In genomic region chr10:90432479-90432878, GRCm38 (mm10) we compare ENCODE assay signal across 12 mouse cellular contexts.
A peak's percentile ranks its signal among the peaks of the same experiment; 100 is the strongest.
DNase-seq lines count a peak whose midpoint lies in the region; ATAC-seq and TF ChIP-seq lines count a peak whose summit lies in the region.
"Had no signal": no experiment of that assay in that cellular context is flagged by ENCODE, and none has a peak within 500 bp of the region (broad histone marks: within the 10 kb centered on the region; RNA-seq: fewer than 3 reads in every experiment).

No protein-coding gene starts in this region.

- no peak overlapping the region for H3K9ac ChIP-seq in hindbrain, embryonic 13.5 days
- no peak overlapping the region for H3K9ac ChIP-seq in limb, embryonic 13.5 days

- ATAC-seq in hindbrain, embryonic 13.5 days (ENCODE audit: low FRiP score), result no peak
- ATAC-seq in limb, embryonic 13.5 days (ENCODE audit: low FRiP score, low read depth), result no peak
- ATAC-seq: CD4-positive, CD25-positive, alpha-beta regulatory T cell, adult 4 months had no signal

- peaks cover 6% of the 10 kb centered on the region; the same call in 1 of the 2 replicates for H3K9me3 ChIP-seq in hindbrain, embryonic 13.5 days
- no peaks in the 10 kb centered on the region for H3K9me3 ChIP-seq in hindbrain, embryonic 10.5 days
- no peaks in the 10 kb centered on the region for H3K9me3 ChIP-seq in limb, embryonic 13.5 days

- TF ChIP-seq POLR2A in brain, embryonic 14.5 days (IDR thresholded peaks at IDR 0.05; ENCODE audit: borderline replicate concordance, extremely low read depth, insufficient read depth, insufficient read length, poor library complexity, severe bottlenecking), result no peak

- peaks cover 10% of the 10 kb centered on the region for H3K4me1 ChIP-seq in hindbrain, embryonic 13.5 days (replicated peaks)
- H3K4me1 ChIP-seq in hindbrain, embryonic 10.5 days (replicated peaks), result no peaks in the 10 kb centered on the region
- peaks cover 12% of the 10 kb centered on the region for H3K4me1 ChIP-seq in limb, embryonic 13.5 days
- H3K4me1 ChIP-seq: megakaryocyte, embryonic 14.5 days had no signal

- no peak for TF ChIP-seq CTCF in brain, embryonic 14.5 days (IDR thresholded peaks at IDR 0.05; ENCODE audit: borderline replicate concordance, extremely low read depth, insufficient read depth, insufficient read length)

- H3K4me2 ChIP-seq in hindbrain, embryonic 13.5 days, result peak overlapping the region; percentile 20
- H3K4me2 ChIP-seq in limb, embryonic 13.5 days (replicated peaks), result peak overlapping the region; percentile 54

- intact Hi-C loops in heart, postnatal 36 days (cut with DNase I), result no loop called here

- no peaks in the 10 kb centered on the region for H3K27me3 ChIP-seq in hindbrain, embryonic 13.5 days
- H3K27me3 ChIP-seq in hindbrain, embryonic 10.5 days (ENCODE audit: insufficient read depth, poor library complexity, severe bottlenecking), result no peaks in the 10 kb centered on the region
- H3K27me3 ChIP-seq in limb, embryonic 13.5 days, result no peaks in the 10 kb centered on the region
- H3K27me3 ChIP-seq: megakaryocyte, embryonic 14.5 days had no signal

- H3K4me3 ChIP-seq in hindbrain, embryonic 13.5 days, result no peak overlapping the region
- no peak overlapping the region for H3K4me3 ChIP-seq in hindbrain, embryonic 10.5 days
- peak overlapping the region; percentile 19 for H3K4me3 ChIP-seq in limb, embryonic 13.5 days
- H3K4me3 ChIP-seq: heart, adult 2 months; megakaryocyte, embryonic 14.5 days had no signal

- H3K27ac ChIP-seq in hindbrain, embryonic 13.5 days, result peak overlapping the region; percentile 26; the same call in 1 of the 2 replicates
- H3K27ac ChIP-seq in hindbrain, embryonic 10.5 days, result no peak overlapping the region
- H3K27ac ChIP-seq in limb, embryonic 13.5 days, result no peak overlapping the region
- H3K27ac ChIP-seq: heart, adult 2 months had no signal

- 51% methylated on average over 12 of the region's 12 CpGs for WGBS in hindbrain, embryonic 13.5 days
- WGBS in hindbrain, embryonic 10.5 days, result 69% methylated on average over 12 of the region's 12 CpGs
- 29% methylated on average over 12 of the region's 12 CpGs for WGBS in limb, embryonic 13.5 days

- DNase-seq in hindbrain, embryonic 10.5 days (ENCODE audit: low spot score), result no peak
- peak; percentile 26 for DNase-seq in brain, embryonic 14.5 days (ENCODE audit: low read depth)
- peak; percentile 11 to 34 for DNase-seq in frontal cortex, adult 2 months (ENCODE audit: extremely low spot score in 1 of 2, low spot score in 1 of 2)
- no peak for DNase-seq in gastrocnemius, adult 8-10 months (ENCODE audit: low spot score in 2 of 2)
- no peak for DNase-seq in heart, postnatal 36 days
- no peak for DNase-seq in heart, adult 18-20 months
- DNase-seq: heart, adult 2 months; thymus, adult 2 months had no signal

- no peaks in the 10 kb centered on the region for H3K36me3 ChIP-seq in hindbrain, embryonic 13.5 days
- H3K36me3 ChIP-seq in hindbrain, embryonic 10.5 days, result no peaks in the 10 kb centered on the region
- H3K36me3 ChIP-seq in limb, embryonic 13.5 days, result no peaks in the 10 kb centered on the region

Comparison
In these comparisons a context has a peak if more than half of its experiments do, and no peak if none do; other contexts are left out.
1. DNase-seq: peak in brain, embryonic 14.5 days (single experiment) and frontal cortex, adult 2 months (2 of 2); none in hindbrain, embryonic 10.5 days (single experiment), gastrocnemius, adult 8-10 months (0 of 2), heart, postnatal 36 days (0 of 2) and heart, adult 18-20 months (0 of 2).